Mouse (Mus musculus): ENCODE results near the gene D630023F18Rik. TPM values are rescaled to one million over a fixed set of nuclear protein-coding genes. Genes with fewer than 3 reads are reported as not detected.

D630023F18Rik gene
- polyA plus RNA-seq, 1 experiment from 2014 or later, result 1.0 TPM

DNA sequence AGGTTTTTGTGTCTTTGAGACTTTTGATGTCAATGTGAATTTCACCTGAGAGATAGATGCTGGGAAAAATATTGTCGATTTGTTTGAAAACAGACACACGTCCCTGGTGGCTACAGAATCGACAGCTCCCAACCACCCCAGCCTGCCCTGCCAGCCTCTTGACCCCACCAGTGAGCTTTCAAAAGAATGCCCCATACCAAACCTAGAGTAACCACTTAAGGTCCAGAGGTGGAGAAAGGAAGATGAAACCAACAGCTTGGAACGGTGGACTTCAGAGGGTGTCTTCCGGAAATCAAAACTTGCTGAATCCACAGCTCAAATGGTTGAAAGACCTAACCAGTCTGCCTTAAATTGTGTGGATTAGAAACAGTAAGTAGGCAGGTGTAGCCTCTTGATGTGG, 24.3 kb upstream of the D630023F18Rik start:
- H3K27me3 ChIP-seq (ENCODE audit: control insufficient read depth, insufficient read depth, low read length), result no peaks in the 10 kb centered on the region
- no peak overlapping the region for H3K4me3 ChIP-seq (ENCODE audit: low read depth, low read length)
- no peaks in the 10 kb centered on the region for H3K9me3 ChIP-seq (ENCODE audit: control insufficient read depth, low read length)
- no peaks in the 10 kb centered on the region for H3K4me1 ChIP-seq (ENCODE audit: control insufficient read depth, insufficient read depth, low read length)
- H3K27ac ChIP-seq (ENCODE audit: low read depth, low read length), result no peak overlapping the region
- H3K4me2 ChIP-seq (ENCODE audit: low read depth, low read length), result no peak overlapping the region
- WGBS, result 95% methylated on average over 5 of the region's 5 CpGs
- ATAC-seq (ENCODE audit: low read depth), result no peak
- no peak overlapping the region for H3K9ac ChIP-seq (replicated peaks; ENCODE audit: low read depth, low read length)
- no peaks in the 10 kb centered on the region for H3K36me3 ChIP-seq (ENCODE audit: control insufficient read depth, insufficient read depth, low read length)

DNA sequence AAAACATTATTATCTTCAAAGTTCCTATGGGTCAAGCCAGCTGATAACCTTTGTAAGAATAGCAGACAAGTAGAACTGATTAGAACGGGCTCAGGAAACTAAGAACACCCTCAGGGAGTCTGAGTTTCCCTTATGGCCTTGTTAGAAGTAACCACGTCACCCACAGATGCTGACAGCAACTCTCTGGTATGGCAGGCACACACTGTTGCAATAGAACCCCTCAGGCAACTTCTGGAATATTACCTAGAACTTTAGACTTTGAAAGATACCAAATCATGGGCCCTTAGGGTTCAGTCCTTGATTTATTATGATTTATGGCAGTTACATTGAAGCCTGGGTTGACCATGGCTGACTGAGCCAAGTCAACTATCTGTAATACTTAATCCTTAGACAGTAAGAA, 23.6 kb upstream of the D630023F18Rik start:
- no peak overlapping the region for H3K4me2 ChIP-seq (ENCODE audit: low read depth, low read length)
- no peak overlapping the region for H3K27ac ChIP-seq (ENCODE audit: low read depth, low read length)
- H3K27me3 ChIP-seq (ENCODE audit: control insufficient read depth, insufficient read depth, low read length), result no peaks in the 10 kb centered on the region
- no peak overlapping the region for H3K4me3 ChIP-seq (ENCODE audit: low read depth, low read length)
- no peaks in the 10 kb centered on the region for H3K9me3 ChIP-seq (ENCODE audit: control insufficient read depth, low read length)
- no peaks in the 10 kb centered on the region for H3K36me3 ChIP-seq (ENCODE audit: control insufficient read depth, insufficient read depth, low read length)
- no peaks in the 10 kb centered on the region for H3K4me1 ChIP-seq (ENCODE audit: control insufficient read depth, insufficient read depth, low read length)
- no peak overlapping the region for H3K9ac ChIP-seq (replicated peaks; ENCODE audit: low read depth, low read length)
- ATAC-seq (ENCODE audit: low read depth), result no peak
- WGBS, result 66% methylated on average over 2 of the region's 2 CpGs

DNA sequence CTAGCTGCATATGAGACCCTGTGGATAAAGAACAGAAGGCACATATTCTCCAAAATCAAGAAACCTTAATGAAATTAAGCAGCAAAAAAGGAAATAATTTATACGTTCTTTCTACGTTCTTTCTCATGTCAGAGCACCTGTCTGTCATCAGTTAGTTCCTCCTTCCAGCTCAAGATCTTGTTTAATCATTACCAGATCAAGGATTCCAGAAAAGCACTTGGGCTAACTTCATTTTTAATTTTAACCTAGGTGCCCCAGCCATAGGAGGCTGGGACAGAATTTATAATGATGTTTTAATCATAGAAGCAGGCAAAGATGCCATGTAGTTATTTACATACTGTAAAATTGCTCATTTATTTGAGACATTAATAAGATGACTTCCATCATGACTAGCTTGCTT, 21.8 kb upstream of the D630023F18Rik start:
- Histone ChIP-seq H3K27ac (ENCODE audit: low read depth, low read length) (no peak overlapping the region), H3K4me3 (ENCODE audit: low read depth, low read length) (no peak overlapping the region), H3K36me3 (ENCODE audit: control insufficient read depth, insufficient read depth, low read length) (no peaks in the 10 kb centered on the region), H3K4me2 (ENCODE audit: low read depth, low read length) (no peak overlapping the region), H3K9ac (replicated peaks; ENCODE audit: low read depth, low read length) (no peak overlapping the region), H3K9me3 (ENCODE audit: control insufficient read depth, low read length) (no peaks in the 10 kb centered on the region), H3K27me3 (ENCODE audit: control insufficient read depth, insufficient read depth, low read length) (no peaks in the 10 kb centered on the region), H3K4me1 (ENCODE audit: control insufficient read depth, insufficient read depth, low read length) (no peaks in the 10 kb centered on the region)
- ATAC-seq (ENCODE audit: low read depth), result no peak
- 97% methylated on average over 2 of the region's 2 CpGs for WGBS

DNA sequence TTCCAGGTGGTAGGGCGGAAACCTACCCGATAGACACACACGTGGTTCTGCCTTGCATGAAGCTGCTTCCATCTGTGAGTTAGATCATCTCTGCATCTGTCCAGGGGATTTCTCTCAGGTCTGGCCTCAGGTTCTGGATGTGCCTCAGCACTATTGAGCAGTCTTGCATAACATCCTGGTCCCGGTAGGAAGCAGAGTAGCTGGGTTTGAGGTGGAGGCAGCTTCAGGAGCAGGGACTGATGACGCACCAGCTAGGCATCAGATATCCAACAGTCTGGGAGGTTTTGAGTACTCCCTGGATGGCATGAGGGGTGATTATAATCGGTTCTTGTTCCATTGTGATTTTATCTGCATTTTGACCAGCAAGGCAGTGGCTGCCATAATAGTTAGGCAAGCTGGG, 14.5 kb upstream of the D630023F18Rik start:
- 77% methylated on average over 6 of the region's 6 CpGs for WGBS

DNA sequence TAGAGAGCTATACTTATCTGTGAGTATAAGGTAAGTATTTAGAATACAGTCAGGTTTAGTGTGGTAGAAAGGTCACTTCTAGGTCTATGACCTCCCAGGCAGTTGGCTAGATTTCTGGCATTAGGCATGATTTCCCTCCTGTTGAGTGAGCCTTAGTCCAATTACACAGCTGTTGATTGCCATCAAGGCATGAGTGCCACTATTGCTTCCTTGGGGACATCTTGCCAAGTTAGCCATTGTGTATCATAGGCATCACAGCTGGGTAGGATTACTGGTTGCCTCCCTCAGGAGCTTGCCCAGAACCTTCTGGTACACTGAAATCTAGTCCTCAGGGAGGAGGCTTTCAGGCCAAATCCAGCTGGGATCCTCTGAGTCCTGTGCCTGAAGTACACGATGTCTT, 9.8 kb upstream of the D630023F18Rik start:
- no peak for ATAC-seq (ENCODE audit: low read depth)
- no peak overlapping the region for H3K9ac ChIP-seq (replicated peaks; ENCODE audit: low read depth, low read length)
- H3K27me3 ChIP-seq (ENCODE audit: control insufficient read depth, insufficient read depth, low read length), result no peaks in the 10 kb centered on the region
- H3K36me3 ChIP-seq (ENCODE audit: control insufficient read depth, insufficient read depth, low read length), result no peaks in the 10 kb centered on the region
- H3K4me3 ChIP-seq (ENCODE audit: low read depth, low read length), result no peak overlapping the region
- no peak overlapping the region for H3K4me2 ChIP-seq (ENCODE audit: low read depth, low read length)
- WGBS, result 91% methylated on average over 1 of the region's 1 CpGs
- no peak overlapping the region for H3K27ac ChIP-seq (ENCODE audit: low read depth, low read length)
- H3K4me1 ChIP-seq (ENCODE audit: control insufficient read depth, insufficient read depth, low read length), result no peaks in the 10 kb centered on the region
- no peaks in the 10 kb centered on the region for H3K9me3 ChIP-seq (ENCODE audit: control insufficient read depth, low read length)

More for the DNA sequence above, 14.5 kb upstream of the D630023F18Rik start:
- Histone ChIP-seq H3K27ac (ENCODE audit: low read depth, low read length) (no peak overlapping the region), H3K9me3 (ENCODE audit: control insufficient read depth, low read length) (no peaks in the 10 kb centered on the region), H3K4me2 (ENCODE audit: low read depth, low read length) (no peak overlapping the region), H3K4me3 (ENCODE audit: low read depth, low read length) (no peak overlapping the region), H3K4me1 (ENCODE audit: control insufficient read depth, insufficient read depth, low read length) (no peaks in the 10 kb centered on the region), H3K9ac (replicated peaks; ENCODE audit: low read depth, low read length) (no peak overlapping the region), H3K36me3 (ENCODE audit: control insufficient read depth, insufficient read depth, low read length) (no peaks in the 10 kb centered on the region), H3K27me3 (ENCODE audit: control insufficient read depth, insufficient read depth, low read length) (no peaks in the 10 kb centered on the region)
- ATAC-seq (ENCODE audit: low read depth), result no peak

DNA sequence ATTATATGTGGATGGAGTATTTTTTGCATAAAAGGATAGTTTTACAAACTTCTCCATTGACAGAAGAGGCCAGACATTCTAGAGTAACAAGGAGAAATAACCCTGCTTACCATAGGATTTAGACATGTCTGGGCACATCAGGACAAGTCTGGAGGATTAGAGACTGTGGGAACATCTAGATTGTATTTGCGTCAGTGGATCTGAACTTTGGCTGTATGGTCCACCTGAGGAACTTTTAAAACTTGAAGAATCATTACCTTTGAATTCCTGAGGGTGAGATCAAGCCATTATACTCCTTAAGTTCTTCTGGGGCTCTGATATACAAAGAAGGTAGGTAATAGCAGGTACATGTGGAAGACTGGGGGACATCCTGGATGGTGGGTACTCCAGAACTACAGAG, 8.7 kb upstream of the D630023F18Rik start:
- 89% methylated on average over 1 of the region's 1 CpGs for WGBS
- H3K9me3 ChIP-seq (ENCODE audit: control insufficient read depth, low read length), result no peaks in the 10 kb centered on the region

DNA sequence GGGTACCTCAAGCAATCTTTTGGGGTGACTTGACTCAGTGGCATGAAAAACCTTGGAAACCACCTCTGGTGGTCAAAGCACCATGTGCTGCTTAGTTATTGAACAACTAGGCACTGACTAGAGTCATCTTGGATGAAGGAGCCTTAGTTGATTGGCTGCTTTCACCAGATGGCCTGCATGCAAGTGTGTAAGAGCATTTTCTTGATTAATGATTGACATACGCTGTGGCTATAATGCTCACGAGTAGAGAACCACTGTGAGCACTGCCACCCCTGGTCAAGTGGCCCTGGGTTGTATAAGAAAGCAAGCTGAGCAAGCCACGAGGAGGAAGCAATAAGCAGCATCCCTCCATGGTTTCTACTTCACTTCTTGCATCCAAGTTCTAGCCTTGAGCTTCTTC, 7.2 kb upstream of the D630023F18Rik start:
- H3K27me3 ChIP-seq (ENCODE audit: control insufficient read depth, insufficient read depth, low read length), result no peaks in the 10 kb centered on the region
- no peak overlapping the region for H3K4me3 ChIP-seq (ENCODE audit: low read depth, low read length)
- H3K36me3 ChIP-seq (ENCODE audit: control insufficient read depth, insufficient read depth, low read length), result no peaks in the 10 kb centered on the region
- H3K4me1 ChIP-seq (ENCODE audit: control insufficient read depth, insufficient read depth, low read length), result no peaks in the 10 kb centered on the region
- WGBS, result 84% methylated on average over 3 of the region's 3 CpGs
- H3K4me2 ChIP-seq (ENCODE audit: low read depth, low read length), result no peak overlapping the region
- no peak overlapping the region for H3K27ac ChIP-seq (ENCODE audit: low read depth, low read length)
- no peak overlapping the region for H3K9ac ChIP-seq (replicated peaks; ENCODE audit: low read depth, low read length)
- ATAC-seq (ENCODE audit: low read depth), result no peak
- no peaks in the 10 kb centered on the region for H3K9me3 ChIP-seq (ENCODE audit: control insufficient read depth, low read length)

More for the DNA sequence above, 8.7 kb upstream of the D630023F18Rik start:
- Histone ChIP-seq H3K4me3 (ENCODE audit: low read depth, low read length) (no peak overlapping the region), H3K4me1 (ENCODE audit: control insufficient read depth, insufficient read depth, low read length) (no peaks in the 10 kb centered on the region), H3K27me3 (ENCODE audit: control insufficient read depth, insufficient read depth, low read length) (no peaks in the 10 kb centered on the region), H3K36me3 (ENCODE audit: control insufficient read depth, insufficient read depth, low read length) (no peaks in the 10 kb centered on the region), H3K9ac (replicated peaks; ENCODE audit: low read depth, low read length) (no peak overlapping the region), H3K4me2 (ENCODE audit: low read depth, low read length) (no peak overlapping the region), H3K27ac (ENCODE audit: low read depth, low read length) (no peak overlapping the region)
- ATAC-seq (ENCODE audit: low read depth), result no peak

DNA sequence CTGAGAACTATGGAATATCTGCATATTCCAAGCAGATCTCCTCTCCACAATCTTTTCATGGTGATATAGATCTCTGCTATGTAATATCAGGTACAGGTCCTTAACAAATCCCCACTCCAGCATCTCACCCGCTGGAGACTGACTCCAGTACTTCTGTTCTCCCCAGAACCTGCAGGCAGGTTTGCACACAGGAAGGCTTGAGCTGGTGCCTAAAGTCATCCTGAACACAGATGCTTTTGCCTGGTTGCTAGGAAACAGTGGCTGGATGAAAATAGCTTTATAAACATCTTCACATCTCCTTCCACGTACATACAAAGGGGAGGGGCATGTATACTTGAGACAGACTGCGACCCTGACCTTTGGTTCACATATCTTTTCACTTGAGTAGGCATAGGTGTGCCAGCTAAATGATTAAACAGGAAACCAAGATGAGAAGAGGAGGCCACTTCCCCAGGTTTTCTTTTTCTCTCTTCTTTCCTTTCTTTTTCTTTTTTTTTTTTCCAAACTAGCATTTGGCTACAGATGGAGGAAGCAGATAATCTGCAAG, 6.7 kb upstream of the D630023F18Rik start:
- no peak overlapping the region for H3K27ac ChIP-seq (ENCODE audit: low read depth, low read length)
- H3K9ac ChIP-seq (replicated peaks; ENCODE audit: low read depth, low read length), result no peak overlapping the region
- H3K36me3 ChIP-seq (ENCODE audit: control insufficient read depth, insufficient read depth, low read length), result no peaks in the 10 kb centered on the region
- 78% methylated on average over 3 of the region's 3 CpGs for WGBS
- ATAC-seq (ENCODE audit: low read depth), result no peak
- H3K4me2 ChIP-seq (ENCODE audit: low read depth, low read length), result no peak overlapping the region
- H3K4me3 ChIP-seq (ENCODE audit: low read depth, low read length), result no peak overlapping the region
- H3K27me3 ChIP-seq (ENCODE audit: control insufficient read depth, insufficient read depth, low read length), result no peaks in the 10 kb centered on the region
- no peaks in the 10 kb centered on the region for H3K9me3 ChIP-seq (ENCODE audit: control insufficient read depth, low read length)
- H3K4me1 ChIP-seq (ENCODE audit: control insufficient read depth, insufficient read depth, low read length), result no peaks in the 10 kb centered on the region

DNA sequence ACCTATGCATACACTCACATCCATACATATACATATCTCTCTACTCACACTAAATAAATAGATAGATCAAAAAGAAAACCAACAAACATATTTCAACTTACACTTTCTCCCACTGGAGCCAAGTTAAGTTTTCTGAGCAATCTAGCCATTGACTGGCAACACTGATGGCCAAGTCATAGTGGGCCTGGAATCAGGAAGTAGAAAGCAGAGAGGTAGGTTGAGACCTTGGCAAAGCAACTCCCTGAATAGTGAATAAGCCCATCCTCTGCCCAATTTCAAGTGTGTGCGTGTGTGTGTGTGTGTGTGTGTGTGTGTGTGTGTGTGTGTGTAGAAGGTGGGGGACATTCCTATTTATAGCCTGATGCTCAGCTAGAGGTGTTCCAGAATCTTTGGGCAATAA, 3.6 kb downstream of the D630023F18Rik start, which contains the start of gene Gm28845:
Gm28845 (minus strand) TSS at position 121 of the 400 bp plus-strand sequence.
- no peaks in the 10 kb centered on the region for H3K4me1 ChIP-seq (ENCODE audit: control insufficient read depth, insufficient read depth, low read length)
- H3K27me3 ChIP-seq (ENCODE audit: control insufficient read depth, insufficient read depth, low read length), result no peaks in the 10 kb centered on the region
- H3K4me3 ChIP-seq (ENCODE audit: low read depth, low read length), result no peak within 1 kb of the TSS
- no peak within 1 kb of the TSS for H3K9ac ChIP-seq (replicated peaks; ENCODE audit: low read depth, low read length)
- no peak within 1 kb of the TSS for H3K4me2 ChIP-seq (ENCODE audit: low read depth, low read length)
- no peaks in the 10 kb centered on the region for H3K36me3 ChIP-seq (ENCODE audit: control insufficient read depth, insufficient read depth, low read length)
- no peak within 1 kb of the TSS for H3K27ac ChIP-seq (ENCODE audit: low read depth, low read length)
- no peaks in the 10 kb centered on the region for H3K9me3 ChIP-seq (ENCODE audit: control insufficient read depth, low read length)
- WGBS, result 93% methylated on average over 1 of the region's 1 CpGs
- no peak for ATAC-seq (ENCODE audit: low read depth)
